Mouse (Mus musculus): ENCODE data around the gene Lrp6.

- TF ChIP-seq GATA1 (IDR thresholded peaks at IDR 0.05; ENCODE audit: borderline replicate concordance, low read length) (no peak), FLI1 (IDR thresholded peaks at IDR 0.05; ENCODE audit: low read length) (no peak)
These were observed 118.3 kb downstream of the Lrp6 start for GRCm38 (mm10) chr6:134448451-134448850.

Measured in megakaryocyte, embryonic 14.5 days (primary cell).